Mouse (Mus musculus): ENCODE data around the gene Zfp61.

DNA sequence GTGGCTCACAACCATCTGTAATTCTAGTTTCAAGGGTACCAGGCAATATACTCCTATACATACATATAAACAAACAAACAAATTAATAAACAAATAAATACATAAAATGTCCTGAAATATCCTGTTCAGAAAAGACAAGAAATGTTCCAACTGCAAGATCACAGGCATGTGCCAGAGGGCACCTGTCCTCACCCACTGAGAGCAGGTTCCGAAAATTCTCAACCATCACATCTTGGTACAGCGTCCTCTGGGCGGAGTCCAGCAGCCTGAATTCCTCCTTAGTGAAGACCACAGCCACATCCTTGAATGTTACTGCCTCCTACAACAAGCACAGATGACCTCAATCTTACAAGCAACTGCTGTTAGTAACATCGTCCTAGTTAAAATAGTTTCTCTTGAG lies 6.3 kb downstream of the Zfp61 start:
- TF ChIP-seq NANOG (IDR thresholded peaks at IDR 0.05; ENCODE audit: borderline replicate concordance, low read length) = no peak
- no peak for TF ChIP-seq CTCF (conservative IDR thresholded peaks at IDR 0.05; ENCODE audit: low read length)

Measured in E14TG2a.4 (cell line).